Mouse (Mus musculus) limb, embryonic 12.5 days (tissue): ENCODE results near the gene Hist1h3e. TPM values are rescaled to one million over a fixed set of nuclear protein-coding genes. Genes with fewer than 3 reads are reported as not detected.

Source experiments
- ATAC-seq: fragments of 200-750 bp; cut with Nextera tagmentation; 2 replicates; pipeline ENCODE4 v1.8.0; 2017; ENCODE audit warnings: low read depth, moderate TSS enrichment; ENCODE audit not compliant: insufficient number of reproducible peaks, insufficient read depth, low FRiP score, low TSS enrichment
- H3K27ac ChIP-seq: fragments of 300-500 bp; sonication (generic); 2 replicates; pipeline ENCODE4 v1.5.1; 2016; ENCODE audit warnings: mild to moderate bottlenecking, moderate library complexity
- H3K27me3 ChIP-seq: fragments of 300-500 bp; sonication (generic); 2 replicates; pipeline ENCODE4 v1.6.1; 2016; ENCODE audit warnings: mild to moderate bottlenecking, moderate library complexity
- H3K36me3 ChIP-seq: fragments of 300-500 bp; sonication (generic); 2 replicates; pipeline ENCODE4 v1.6.1; 2016; ENCODE audit warnings: mild to moderate bottlenecking, moderate library complexity
- H3K4me1 ChIP-seq: fragments of 300-500 bp; sonication (generic); replicated peaks from 2 replicates; pipeline ENCODE4 v1.6.1; 2016
- H3K4me2 ChIP-seq: fragments of 300-500 bp; sonication (generic); 2 replicates; pipeline ENCODE4 v1.6.1; 2016; ENCODE audit warnings: mild to moderate bottlenecking, moderate library complexity
- H3K4me3 ChIP-seq: fragments of 300-500 bp; sonication (generic); replicated peaks from 2 replicates; pipeline ENCODE4 v1.5.1; 2016; ENCODE audit warnings: mild to moderate bottlenecking
- H3K9ac ChIP-seq: fragments of 300-500 bp; sonication (generic); replicated peaks from 2 replicates; pipeline ENCODE4 v1.6.1; 2016; ENCODE audit warnings: mild to moderate bottlenecking, moderate library complexity
- H3K9me3 ChIP-seq: fragments of 300-500 bp; sonication (generic); 2 replicates; pipeline ENCODE4 v1.6.1; 2016; ENCODE audit warnings: mild to moderate bottlenecking, moderate library complexity
- WGBS: fragments of 180-500 bp; shearing (Covaris S2); methylation state at CpG from one replicate; pipeline ENCODE4 v1.1.7; 2016; 5-methylcytosine and 5-hydroxymethylcytosine counted together
- microRNA-seq: library from miRNA; unstranded; fragments of <30 nt; microRNA quantifications from one replicate; pipeline ENCODE4, GENCODE M21; 2017
- polyA plus RNA-seq: library from polyadenylated mRNA; unstranded; fragments of >200 nt; fragmentation: Nextera tagmentation; extraction: Ambion mirVana; gene quantifications from 2 replicates; pipeline ENCODE4 v1.2.1, GENCODE M21; 2016

The Hist1h3e gene
- polyA plus RNA-seq, 1 experiment from 2014 or later: 12.8 TPM

GRCm38 (mm10) chr13:23513517-23513916, 48.7 kb downstream of the Hist1h3e start:
- 96% methylated on average over 1 of the region's 1 CpGs for WGBS
- H3K4me2 ChIP-seq: no peak overlapping the region

More at GRCm38 (mm10) chr13:23513517-23513916, 48.7 kb downstream of the Hist1h3e start:
- Histone ChIP-seq H3K36me3 (no peaks in the 10 kb centered on the region), H3K4me3 (no peak overlapping the region), H3K27ac (no peak overlapping the region), H3K4me1 (0 out of 2 replicates have a peak, but pooled peaks cover 4% of the 10 kb centered on the region), H3K9me3 (no peaks in the 10 kb centered on the region), H3K27me3 (no peaks in the 10 kb centered on the region), H3K9ac (no peak overlapping the region)
- no peak for ATAC-seq

Small RNA genes lying within 50 kb of the gene (microRNA-seq; reads per million reads assigned to microRNA genes)
- gene Gm44297 (not detected), gene Gm44359 (not detected), gene Gm44394 (not detected), gene n-TStga1 (2.1 reads per million)

Other genes with a start within 250 kb of the Hist1h3e start
- 70.7 and 75.5 TPM in 2 replicates for gene Zfp322a, start 193.2 kb downstream of the Hist1h3e start, polyA plus RNA-seq
- 14.4 and 15.2 TPM in 2 replicates for gene Abt1, start 138.5 kb downstream of the Hist1h3e start, polyA plus RNA-seq
- 0.10 and 0.12 TPM in 2 replicates for gene Btn1a1, start 96.5 kb downstream of the Hist1h3e start, polyA plus RNA-seq
- 1.8 and 1.9 TPM in 2 replicates for gene Btn2a2, start 73.5 kb downstream of the Hist1h3e start, polyA plus RNA-seq
- 6.0 and 9.0 TPM in 2 replicates for gene Hist1h4h, start 31.3 kb downstream of the Hist1h3e start, polyA plus RNA-seq
- 9.8 and 16.3 TPM in 2 replicates for gene Hist1h2af, start 28.5 kb downstream of the Hist1h3e start, polyA plus RNA-seq
- gene Hist1h3g, start 26.9 kb downstream of the Hist1h3e start, polyA plus RNA-seq: 10.5 and 17.3 TPM in 2 replicates
- gene Hist1h2bh, start 19.0 kb downstream of the Hist1h3e start, polyA plus RNA-seq: 1.4 TPM in 2 replicates
- gene Hist1h3f, start 18.3 kb downstream of the Hist1h3e start, polyA plus RNA-seq: 2.1 and 3.2 TPM in 2 replicates
- 2.7 and 3.6 TPM in 2 replicates for gene Hist1h4f, start 10.7 kb downstream of the Hist1h3e start, polyA plus RNA-seq
- gene Hist1h1d, start 9.1 kb downstream of the Hist1h3e start, polyA plus RNA-seq: 0.58 and 0.80 TPM in 2 replicates
- gene Hist1h2ae, start 8.9 kb upstream of the Hist1h3e start, polyA plus RNA-seq: 153 and 213 TPM in 2 replicates
- 16.5 and 25.4 TPM in 2 replicates for gene Hist1h2bg, start 9.0 kb upstream of the Hist1h3e start, polyA plus RNA-seq
- 12.5 and 21.2 TPM in 2 replicates for gene Hist1h2bf, start 11.8 kb upstream of the Hist1h3e start, polyA plus RNA-seq
- 1.9 and 2.7 TPM in 2 replicates for gene Hist1h2ad, start 12.0 kb upstream of the Hist1h3e start, polyA plus RNA-seq
- 9.5 and 11.3 TPM in 2 replicates for gene Hist1h3d, start 13.4 kb upstream of the Hist1h3e start, polyA plus RNA-seq
- 139 and 158 TPM in 2 replicates for gene Hist1h4d, start 19.2 kb upstream of the Hist1h3e start, polyA plus RNA-seq
- 2.2 and 3.7 TPM in 2 replicates for gene Hist1h2be, start 58.8 kb upstream of the Hist1h3e start, polyA plus RNA-seq
- 24.6 and 30.8 TPM in 2 replicates for gene Hist1h1e, start 60.2 kb upstream of the Hist1h3e start, polyA plus RNA-seq
- 1.1 and 1.3 TPM in 2 replicates for gene Hist1h2ac, start 121.6 kb upstream of the Hist1h3e start, polyA plus RNA-seq
- 29.3 and 33.7 TPM in 2 replicates for gene Hist1h2bc, start 121.8 kb upstream of the Hist1h3e start, polyA plus RNA-seq
- not detected in 2 replicates for gene Hist1h1t, start 133.4 kb upstream of the Hist1h3e start, polyA plus RNA-seq
- 13.4 and 18.4 TPM in 2 replicates for gene Hist1h4c, start 136.1 kb upstream of the Hist1h3e start, polyA plus RNA-seq
- gene Hfe, start 148.5 kb upstream of the Hist1h3e start, polyA plus RNA-seq: 3.8 and 4.2 TPM in 2 replicates
- 20.1 and 21.4 TPM in 2 replicates for gene Hist1h1c, start 176.4 kb upstream of the Hist1h3e start, polyA plus RNA-seq
- gene Hist1h3c, start 183.2 kb upstream of the Hist1h3e start, polyA plus RNA-seq: 20.7 and 22.1 TPM in 2 replicates
- gene Hist1h2bb, start 184.4 kb upstream of the Hist1h3e start, polyA plus RNA-seq: 6.3 and 6.7 TPM in 2 replicates
- gene Hist1h2ab, start 188.8 kb upstream of the Hist1h3e start, polyA plus RNA-seq: 77.8 and 92.9 TPM in 2 replicates
- gene Hist1h3b, start 189.9 kb upstream of the Hist1h3e start, polyA plus RNA-seq: 17.7 and 30.1 TPM in 2 replicates
- 9.1 and 10.7 TPM in 2 replicates for gene Hist1h4b, start 194.6 kb upstream of the Hist1h3e start, polyA plus RNA-seq
- gene Hist1h4a, start 198.9 kb upstream of the Hist1h3e start, polyA plus RNA-seq: 1.2 and 1.4 TPM in 2 replicates
- 11.9 and 12.8 TPM in 2 replicates for gene Hist1h3a, start 200.0 kb upstream of the Hist1h3e start, polyA plus RNA-seq
- 6.3 and 7.4 TPM in 2 replicates for gene Hist1h1a, start 201.3 kb upstream of the Hist1h3e start, polyA plus RNA-seq
- gene Trim38, start 207.5 kb upstream of the Hist1h3e start, polyA plus RNA-seq: 0.16 TPM in 1 of 2 replicates, not detected in the other
- not detected in 2 replicates for gene Slc17a2, start 244.6 kb upstream of the Hist1h3e start, polyA plus RNA-seq